9 mouse cellular contexts compared by ENCODE assay signal in the genomic region with DNA sequence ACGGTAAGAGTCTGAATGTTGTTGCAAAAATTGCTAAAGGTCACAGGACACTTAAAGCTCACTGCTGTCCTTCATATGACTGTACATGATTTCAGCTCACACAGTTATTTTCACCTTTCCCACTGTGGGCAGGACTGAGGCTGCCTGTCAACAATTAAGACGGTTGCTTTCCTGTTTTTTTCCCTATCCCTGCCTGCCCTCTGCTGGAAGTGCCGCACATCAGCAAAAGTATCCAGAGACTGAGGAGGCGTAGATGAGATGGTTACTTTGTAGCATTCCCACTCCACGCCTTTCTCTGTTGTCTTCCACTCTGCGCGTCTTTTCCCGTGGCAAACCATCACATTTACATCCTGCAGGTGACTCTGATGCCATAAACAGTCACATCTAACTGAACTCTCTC. TPM values are rescaled to one million over a fixed set of nuclear protein-coding genes. Genes with fewer than 3 reads are reported as not detected.
A peak's percentile ranks its signal among the peaks of the same experiment; 100 is the strongest.
DNase-seq lines count a peak whose midpoint lies in the region; ATAC-seq and TF ChIP-seq lines count a peak whose summit lies in the region.
"Had no signal": no experiment of that assay in that cellular context is flagged by ENCODE, and none has a peak within 500 bp of the region (broad histone marks: within the 10 kb centered on the region; RNA-seq: fewer than 3 reads in every experiment).

No protein-coding gene starts in this region.

- no peak overlapping the region for H3K9ac ChIP-seq in hindbrain, embryonic 11.5 days (ENCODE audit: low read depth, low read length)
- no peak overlapping the region for H3K9ac ChIP-seq in hindbrain, embryonic 12.5 days
- H3K9ac ChIP-seq in CH12.LX (ENCODE audit: insufficient read depth, low read depth), result no peak overlapping the region
- H3K9ac ChIP-seq: liver, embryonic 13.5 days had no signal

- in situ Hi-C loops in CH12.LX (cut with MboI; ENCODE audit: low pct_ligation_motif_present, low pct_unique_long_range_greater_than_20kb, low sequenced_read_pairs), result loop anchor here (10.0 kb wide), 1 partner anchor 51 kb away; no protein-coding TSS in a partner anchor

- no peak overlapping the region for H3K4me3 ChIP-seq in hindbrain, embryonic 11.5 days (ENCODE audit: low read depth, low read length)
- H3K4me3 ChIP-seq in hindbrain, embryonic 12.5 days, result no peak overlapping the region
- no peak overlapping the region for H3K4me3 ChIP-seq in CH12.LX (replicated peaks in 1 of 3; ENCODE audit: low read depth in 2 of 3, low read length in 2 of 3, poor library complexity in 1 of 3)
- H3K4me3 ChIP-seq: liver, embryonic 13.5 days had no signal

- no peak for ATAC-seq in hindbrain, embryonic 11.5 days (ENCODE audit: low FRiP score)
- no peak for ATAC-seq in hindbrain, embryonic 12.5 days (ENCODE audit: low FRiP score)

- no peak for TF ChIP-seq POLR2A in CH12.LX (IDR thresholded peaks at IDR 0.05; ENCODE audit: low read depth, low read length)
- no peak for TF ChIP-seq POLR2A in brain, embryonic 14.5 days (IDR thresholded peaks at IDR 0.05; ENCODE audit: borderline replicate concordance, extremely low read depth, insufficient read depth, insufficient read length, poor library complexity, severe bottlenecking)

- peak; percentile 77 for TF ChIP-seq RAD21 in CH12.LX (IDR thresholded peaks at IDR 0.05; ENCODE audit: low read depth, low read length)

- H3K4me1 ChIP-seq in hindbrain, embryonic 11.5 days (replicated peaks; ENCODE audit: control insufficient read depth, insufficient read depth, low read length), result no peaks in the 10 kb centered on the region
- no peaks in the 10 kb centered on the region for H3K4me1 ChIP-seq in hindbrain, embryonic 12.5 days
- H3K4me1 ChIP-seq in CH12.LX (ENCODE audit: control insufficient read depth in 1 of 2, insufficient read depth in 2 of 2), result peaks cover under 1 to 2% of the 10 kb centered on the region in 2 experiments; a peak in 1 of 4 replicates
- H3K4me1 ChIP-seq: liver, embryonic 13.5 days had no signal

- H3K4me2 ChIP-seq in hindbrain, embryonic 11.5 days (replicated peaks; ENCODE audit: low read depth, low read length), result no peak overlapping the region
- no peak overlapping the region for H3K4me2 ChIP-seq in hindbrain, embryonic 12.5 days (replicated peaks)
- no peak overlapping the region for H3K4me2 ChIP-seq in CH12.LX (ENCODE audit: insufficient read depth, low read depth, poor library complexity, severe bottlenecking)
- H3K4me2 ChIP-seq: liver, embryonic 13.5 days had no signal

- no peak overlapping the region for H3K27ac ChIP-seq in hindbrain, embryonic 11.5 days (ENCODE audit: low read depth, low read length)
- H3K27ac ChIP-seq in hindbrain, embryonic 12.5 days, result no peak overlapping the region
- no peak overlapping the region for H3K27ac ChIP-seq in CH12.LX (ENCODE audit: insufficient read depth, low read depth)
- H3K27ac ChIP-seq: liver, embryonic 13.5 days had no signal

- no peaks in the 10 kb centered on the region for H3K9me3 ChIP-seq in hindbrain, embryonic 11.5 days (ENCODE audit: control insufficient read depth, low read length)
- H3K9me3 ChIP-seq in hindbrain, embryonic 12.5 days (replicated peaks), result no peaks in the 10 kb centered on the region
- H3K9me3 ChIP-seq in CH12.LX (replicated peaks; ENCODE audit: low read length), result no peaks in the 10 kb centered on the region
- H3K9me3 ChIP-seq: liver, embryonic 13.5 days had no signal

- DNase-seq in hindbrain, embryonic 11.5 days (ENCODE audit: low spot score), result peak; percentile 55
- DNase-seq in CH12.LX (ENCODE audit: extremely low read depth), result peak; percentile 14
- DNase-seq in brain, embryonic 14.5 days (ENCODE audit: low read depth), result peak; percentile 79
- DNase-seq in forelimb bud, embryonic 11.5 days (ENCODE audit: low read depth, low spot score), result peak; percentile 47
- peak; percentile 70 to 78 for DNase-seq in layer of hippocampus, adult 18-20 months (ENCODE audit: low spot score in 2 of 2)
- peak; percentile 37 to 63 for DNase-seq in lung, postnatal 4 days
- DNase-seq in thymus, postnatal 36 days, result peak; percentile 21 to 23
- DNase-seq: liver, embryonic 13.5 days had no signal

- dilution Hi-C loops in CH12.LX (cut with MboI; ENCODE audit: extremely low pct_ligation_motif_present, extremely low pct_unique_long_range_greater_than_20kb, low sequenced_read_pairs), result no loop called here

- no peaks in the 10 kb centered on the region for H3K27me3 ChIP-seq in hindbrain, embryonic 11.5 days (ENCODE audit: control insufficient read depth, insufficient read depth, low read length)
- no peaks in the 10 kb centered on the region for H3K27me3 ChIP-seq in hindbrain, embryonic 12.5 days
- no peaks in the 10 kb centered on the region for H3K27me3 ChIP-seq in CH12.LX (replicated peaks)
- H3K27me3 ChIP-seq: liver, embryonic 13.5 days had no signal

- peak; percentile 10 to 80; a peak in 2 of 4 replicates for TF ChIP-seq CTCF in CH12.LX (conservative IDR thresholded peaks at IDR 0.05 in 1 of 2, IDR thresholded peaks at IDR 0.05 in 1 of 2; ENCODE audit: low read depth in 2 of 2, low read length in 2 of 2)
- peak; percentile 85 for TF ChIP-seq CTCF in brain, embryonic 14.5 days (IDR thresholded peaks at IDR 0.05; ENCODE audit: borderline replicate concordance, extremely low read depth, insufficient read depth, insufficient read length)

- WGBS in hindbrain, embryonic 11.5 days, result 32% methylated on average over 8 of the region's 8 CpGs
- 32% methylated on average over 8 of the region's 8 CpGs for WGBS in hindbrain, embryonic 12.5 days

- H3K36me3 ChIP-seq in hindbrain, embryonic 11.5 days (ENCODE audit: control insufficient read depth, insufficient read depth, low read length), result no peaks in the 10 kb centered on the region
- H3K36me3 ChIP-seq in hindbrain, embryonic 12.5 days, result no peaks in the 10 kb centered on the region
- H3K36me3 ChIP-seq in CH12.LX (replicated peaks in 1 of 2; ENCODE audit: control insufficient read depth in 1 of 2, insufficient read depth in 1 of 2, low read length in 1 of 2), result no peaks in the 10 kb centered on the region
- H3K36me3 ChIP-seq: liver, embryonic 13.5 days had no signal

- no peaks in the 10 kb centered on the region for H3K79me2 ChIP-seq in CH12.LX (replicated peaks; ENCODE audit: control insufficient read depth, extremely low read depth, insufficient read depth, poor library complexity, severe bottlenecking)

- no peak for TF ChIP-seq EP300 in CH12.LX (IDR thresholded peaks at IDR 0.05; ENCODE audit: low read length)

TF ChIP-seq in CH12.LX, 34 proteins besides CTCF, POLR2A, EP300 and RAD21:
- TF ChIP-seq MXI1 (IDR thresholded peaks at IDR 0.05; ENCODE audit: low read depth, low read length) (no peak), SMC3 (IDR thresholded peaks at IDR 0.05; ENCODE audit: low read depth, low read length) (peak; percentile 66)

RNA-seq across cellular contexts. Expression of a gene that starts 25.4 kb away (rescaled TPM):
- polyA plus RNA-seq in hindbrain, embryonic 11.5 days (2014; fragmentation: Nextera tagmentation; extraction: Ambion mirVana), result 2.3 and 2.9 TPM in 2 replicates
- polyA plus RNA-seq in hindbrain, embryonic 12.5 days (2016; fragmentation: Nextera tagmentation; extraction: Ambion mirVana), result 4.9 and 5.6 TPM in 2 replicates
- total RNA-seq in CH12.LX (2012; rRNA removed), result 0.13 TPM in 1 of 2 replicates, not detected in the other
- total RNA-seq in CH12.LX (2014; rRNA removed), result 0.05 and 0.12 TPM in 2 replicates
- 0.11 TPM in 1 of 2 replicates, not detected in the other for polyA plus RNA-seq in CH12.LX (2012; ENCODE audit: insufficient read length, low read depth)
- polyA plus RNA-seq in brain, embryonic 14.5 days (2012; rRNA removed), result 16.2 and 20.4 TPM in 2 replicates
- total RNA-seq in layer of hippocampus, adult 18-20 months (2021), result 100 to 1,000 TPM; 389 to 433 TPM

Comparison
In these comparisons a context has a peak if more than half of its experiments do, and no peak if none do; other contexts are left out.
1. DNase-seq: peak in every context shown above with its lines; median percentile 79 in brain, embryonic 14.5 days; 74 in layer of hippocampus, adult 18-20 months; 55 in hindbrain, embryonic 11.5 days; 50 in lung, postnatal 4 days; 47 in forelimb bud, embryonic 11.5 days; 22 in thymus, postnatal 36 days; 14 in CH12.LX.